Mouse (Mus musculus): Measurements from ENCODE around the gene Stx1a. TPM values are rescaled to one million over a fixed set of nuclear protein-coding genes. Genes with fewer than 3 reads are reported as not detected.

The Stx1a gene
- total RNA-seq, 1 experiment from 2014 or later, result not detected

GRCm38 (mm10) chr5:135070448-135070847, 47.2 kb downstream of the Stx1a start:
- ATAC-seq (replicated peaks in 1 of 2; ENCODE audit: insufficient read depth in 1 of 2, low FRiP score in 2 of 2, low TSS enrichment in 1 of 2, low read depth in 1 of 2, poor library complexity in 2 of 2, severe bottlenecking in 2 of 2), result no peak

GRCm38 (mm10) chr5:135072061-135072460, 48.8 kb downstream of the Stx1a start:
- ATAC-seq (replicated peaks in 1 of 2; ENCODE audit: insufficient read depth in 1 of 2, low FRiP score in 2 of 2, low TSS enrichment in 1 of 2, low read depth in 1 of 2, poor library complexity in 2 of 2, severe bottlenecking in 2 of 2), result no peak

GRCm38 (mm10) chr5:135072720-135073119, 49.4 kb downstream of the Stx1a start:
- no peak for ATAC-seq (replicated peaks in 1 of 2; ENCODE audit: insufficient read depth in 1 of 2, low FRiP score in 2 of 2, low TSS enrichment in 1 of 2, low read depth in 1 of 2, poor library complexity in 2 of 2, severe bottlenecking in 2 of 2)

GRCm38 (mm10) chr5:135073349-135074150, 50.3 kb downstream of the Stx1a start:
- no peak for ATAC-seq (replicated peaks in 1 of 2; ENCODE audit: insufficient read depth in 1 of 2, low FRiP score in 2 of 2, low TSS enrichment in 1 of 2, low read depth in 1 of 2, poor library complexity in 2 of 2, severe bottlenecking in 2 of 2)

- no peak for ATAC-seq (replicated peaks in 1 of 2; ENCODE audit: insufficient read depth in 1 of 2, low FRiP score in 2 of 2, low TSS enrichment in 1 of 2, low read depth in 1 of 2, poor library complexity in 2 of 2, severe bottlenecking in 2 of 2)
Measured at GRCm38 (mm10) chr5:135075655-135076054, 52.4 kb downstream of the Stx1a start.

GRCm38 (mm10) chr5:135076368-135076767, 53.1 kb downstream of the Stx1a start:
- no peak for ATAC-seq (replicated peaks in 1 of 2; ENCODE audit: insufficient read depth in 1 of 2, low FRiP score in 2 of 2, low TSS enrichment in 1 of 2, low read depth in 1 of 2, poor library complexity in 2 of 2, severe bottlenecking in 2 of 2)

GRCm38 (mm10) chr5:135076931-135077505, 53.7 kb downstream of the Stx1a start:
- no peak for ATAC-seq (replicated peaks in 1 of 2; ENCODE audit: insufficient read depth in 1 of 2, low FRiP score in 2 of 2, low TSS enrichment in 1 of 2, low read depth in 1 of 2, poor library complexity in 2 of 2, severe bottlenecking in 2 of 2)

- ATAC-seq (replicated peaks in 1 of 2; ENCODE audit: insufficient read depth in 1 of 2, low FRiP score in 2 of 2, low TSS enrichment in 1 of 2, low read depth in 1 of 2, poor library complexity in 2 of 2, severe bottlenecking in 2 of 2), result peak; percentile 56 to 69; a peak in 2 of 4 replicates
Measured at GRCm38 (mm10) chr5:135077564-135078481, 54.5 kb downstream of the Stx1a start, which contains the start of gene Vps37d. TSS of gene Vps37d (minus strand) at chr5:135078266.

- 0 out of 4 replicates have a peak, but pooled peaks of 1 of the 2 experiments have one; percentile 6 for ATAC-seq (replicated peaks in 1 of 2; ENCODE audit: insufficient read depth in 1 of 2, low FRiP score in 2 of 2, low TSS enrichment in 1 of 2, low read depth in 1 of 2, poor library complexity in 2 of 2, severe bottlenecking in 2 of 2)
Measured at GRCm38 (mm10) chr5:135078482-135078810, 55.2 kb downstream of the Stx1a start.

- ATAC-seq (replicated peaks in 1 of 2; ENCODE audit: insufficient read depth in 1 of 2, low FRiP score in 2 of 2, low TSS enrichment in 1 of 2, low read depth in 1 of 2, poor library complexity in 2 of 2, severe bottlenecking in 2 of 2), result no peak
Measured at GRCm38 (mm10) chr5:135079578-135079977, 56.3 kb downstream of the Stx1a start.

GRCm38 (mm10) chr5:135080539-135080938, 57.3 kb downstream of the Stx1a start:
- ATAC-seq (replicated peaks in 1 of 2; ENCODE audit: insufficient read depth in 1 of 2, low FRiP score in 2 of 2, low TSS enrichment in 1 of 2, low read depth in 1 of 2, poor library complexity in 2 of 2, severe bottlenecking in 2 of 2), result no peak

GRCm38 (mm10) chr5:135086871-135087270, 63.6 kb downstream of the Stx1a start:
- ATAC-seq (replicated peaks in 1 of 2; ENCODE audit: insufficient read depth in 1 of 2, low FRiP score in 2 of 2, low TSS enrichment in 1 of 2, low read depth in 1 of 2, poor library complexity in 2 of 2, severe bottlenecking in 2 of 2), result no peak

GRCm38 (mm10) chr5:135089653-135090052, 66.4 kb downstream of the Stx1a start, which contains the start of gene Mlxipl:
TSS of gene Mlxipl (plus strand) at chr5:135089890.
- ATAC-seq (replicated peaks in 1 of 2; ENCODE audit: insufficient read depth in 1 of 2, low FRiP score in 2 of 2, low TSS enrichment in 1 of 2, low read depth in 1 of 2, poor library complexity in 2 of 2, severe bottlenecking in 2 of 2), result peak in 1 of 2 experiments; percentile 36; a peak in 1 of 4 replicates

Other genes with a start within 250 kb of the Stx1a start
- not detected in 2 replicates for gene Tmem270, start 116.7 kb upstream of the Stx1a start, total RNA-seq (2017)
- 0.88 and 15.9 TPM in 2 replicates for gene Cldn13, start 108.0 kb upstream of the Stx1a start, total RNA-seq (2017)
- gene Mettl27, start 91.1 kb upstream of the Stx1a start, total RNA-seq (2017), result 13.8 and 20.0 TPM in 2 replicates
- gene Cldn4, start 76.5 kb upstream of the Stx1a start, total RNA-seq (2017), result 0.81 TPM in 1 of 2 replicates, not detected in the other
- gene Cldn3, start 37.3 kb upstream of the Stx1a start, total RNA-seq (2017), result not detected in 2 replicates
- 27.1 and 41.0 TPM in 2 replicates for gene Abhd11, start 14.3 kb upstream of the Stx1a start, total RNA-seq (2017)
- gene Dnajc30, start 40.7 kb downstream of the Stx1a start, total RNA-seq (2017), result 4.2 and 7.8 TPM in 2 replicates
- gene Bud23, start 41.5 kb downstream of the Stx1a start, total RNA-seq (2017), result 28.5 and 51.7 TPM in 2 replicates
- gene Vps37d, start 54.8 kb downstream of the Stx1a start, total RNA-seq (2017), result 0.50 and 1.6 TPM in 2 replicates
- not detected in 2 replicates for gene Mlxipl, start 66.4 kb downstream of the Stx1a start, total RNA-seq (2017)
- 10.6 and 23.4 TPM in 2 replicates for gene Tbl2, start 126.2 kb downstream of the Stx1a start, total RNA-seq (2017)
- gene Bcl7b, start 144.8 kb downstream of the Stx1a start, total RNA-seq (2017), result 34.8 and 35.0 TPM in 2 replicates
- 159 and 184 TPM in 2 replicates for gene Baz1b, start 163.8 kb downstream of the Stx1a start, total RNA-seq (2017)
- 1.3 and 1.7 TPM in 2 replicates for gene Fzd9, start 227.7 kb downstream of the Stx1a start, total RNA-seq (2017)